Mouse (Mus musculus): Measurements from ENCODE around the gene Gm42906.

DNA sequence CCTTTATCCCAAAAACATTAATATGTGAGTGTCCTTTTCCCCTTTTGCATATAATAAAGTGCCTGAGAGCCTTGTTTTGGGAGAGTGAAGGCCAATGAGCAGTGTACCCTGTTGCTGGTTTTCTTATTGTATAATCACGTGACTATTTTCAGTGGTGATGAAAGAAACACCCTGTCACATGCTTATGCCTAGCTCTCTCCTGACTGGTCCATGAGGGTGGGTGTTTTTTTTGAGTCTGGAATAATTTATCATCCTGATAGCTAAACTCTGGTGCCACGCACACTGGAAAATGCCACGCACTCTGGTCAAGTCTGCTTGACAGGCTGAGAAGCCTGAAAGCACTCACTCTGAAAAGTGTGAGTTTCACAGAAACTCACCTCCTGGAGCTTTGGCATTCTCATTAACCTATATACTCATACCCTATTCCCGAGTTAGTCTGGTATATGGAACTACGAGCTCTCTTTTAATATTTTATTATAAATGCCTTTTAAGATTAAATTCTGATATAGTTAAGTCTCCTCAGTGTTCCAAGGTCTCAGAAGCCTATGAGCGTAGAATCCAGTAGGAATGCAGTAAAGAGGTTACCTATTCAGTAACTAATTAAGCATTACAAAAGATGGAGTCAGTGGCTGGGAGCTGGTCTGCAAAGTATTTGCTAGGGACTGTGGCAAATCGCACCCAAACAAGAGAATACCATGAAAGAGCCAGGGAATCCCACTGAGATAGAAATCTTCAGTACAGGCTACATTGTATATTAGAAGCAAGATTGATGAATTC, 19.7 kb downstream of the Gm42906 start:
- TF ChIP-seq CTCF (conservative IDR thresholded peaks at IDR 0.05 in 1 of 2, IDR thresholded peaks at IDR 0.05 in 1 of 2; ENCODE audit: low read depth in 2 of 2, low read length in 2 of 2) (no peak), POLR2AphosphoS2 (IDR thresholded peaks at IDR 0.05; ENCODE audit: low read depth, low read length) (no peak), MEF2A (IDR thresholded peaks at IDR 0.05; ENCODE audit: borderline replicate concordance, low read depth, low read length) (no peak), EP300 (IDR thresholded peaks at IDR 0.05; ENCODE audit: low read length) (no peak), ZC3H11A (IDR thresholded peaks at IDR 0.05; ENCODE audit: low read depth, low read length) (no peak), BHLHE40 (IDR thresholded peaks at IDR 0.05; ENCODE audit: low read depth, low read length) (0 out of 2 replicates have a peak, but pooled peaks have one; percentile 24), POLR2A (IDR thresholded peaks at IDR 0.05; ENCODE audit: low read depth, low read length) (no peak), GABPA (IDR thresholded peaks at IDR 0.05; ENCODE audit: insufficient replicate concordance, low read depth, low read length) (no peak), TBP (conservative IDR thresholded peaks at IDR 0.05; ENCODE audit: low read depth, low read length) (no peak), ETS1 (conservative IDR thresholded peaks at IDR 0.05; ENCODE audit: low read depth, low read length) (no peak), USF2 (conservative IDR thresholded peaks at IDR 0.05; ENCODE audit: low read depth, low read length) (no peak), SIN3A (IDR thresholded peaks at IDR 0.05; ENCODE audit: low read length) (no peak), NELFE (IDR thresholded peaks at IDR 0.05; ENCODE audit: low read depth, low read length) (no peak), JUND (conservative IDR thresholded peaks at IDR 0.05; ENCODE audit: low read depth, low read length) (no peak)
